Mouse (Mus musculus): ENCODE measurements around the gene Herpud1. TPM values are rescaled to one million over a fixed set of nuclear protein-coding genes. Genes with fewer than 3 reads are reported as not detected.
A peak's percentile ranks its signal among the peaks of the same experiment; 100 is the strongest.

Herpud1 gene
- polyA plus RNA-seq (2016; fragmentation: Nextera tagmentation; extraction: Ambion mirVana): 52.4 and 54.0 TPM in 2 replicates

DNA sequence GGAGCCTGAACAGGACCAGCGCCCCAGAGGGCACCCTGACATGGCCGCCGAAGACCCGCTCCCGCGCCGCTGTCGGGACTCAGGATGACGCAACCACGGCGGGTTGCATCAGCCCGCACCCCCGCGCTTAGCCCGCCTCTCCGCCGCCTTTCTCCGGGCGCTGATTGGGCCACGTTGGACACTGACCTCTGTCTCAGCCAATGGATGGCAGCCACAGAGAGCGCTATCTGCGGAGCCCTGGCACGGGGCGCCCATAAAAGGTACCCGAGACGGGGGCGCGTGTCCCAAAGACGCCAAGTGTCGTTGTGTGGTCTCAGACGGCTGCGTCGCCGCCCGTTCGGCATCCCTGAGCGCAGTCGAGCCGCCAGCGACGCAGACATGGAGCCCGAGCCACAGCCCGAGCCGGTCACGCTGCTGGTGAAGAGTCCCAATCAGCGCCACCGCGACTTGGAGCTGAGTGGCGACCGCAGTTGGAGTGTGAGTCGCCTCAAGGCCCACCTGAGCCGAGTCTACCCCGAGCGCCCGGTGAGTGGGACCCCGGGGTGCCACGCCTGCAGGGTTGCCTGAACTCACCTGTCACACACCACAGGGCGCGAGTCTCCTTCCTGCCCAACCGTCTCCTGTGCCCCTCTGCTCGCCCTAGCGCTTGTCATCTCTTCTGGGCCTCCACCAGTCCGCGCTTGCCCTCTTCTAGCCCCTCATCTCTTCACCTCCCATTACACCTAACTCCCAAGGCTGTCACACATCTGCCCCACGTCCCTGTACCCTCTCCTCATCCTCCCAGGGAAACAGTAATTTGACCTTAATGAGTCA is at the start of gene Herpud1:
Gene Herpud1 (plus strand): TSS at position 225 of the 813 bp plus-strand sequence.
- Histone ChIP-seq H3K4me3 (peak within 1 kb of the TSS; percentile 88), H3K36me3 (peaks cover 23% of the 10 kb centered on the region), H3K9me3 (replicated peaks) (no peaks in the 10 kb centered on the region), H3K4me1 (peaks cover 19% of the 10 kb centered on the region), H3K27me3 (ENCODE audit: low read depth, poor library complexity, severe bottlenecking) (no peaks in the 10 kb centered on the region), H3K27ac (peak within 1 kb of the TSS; percentile 97)
- DNase-seq (ENCODE audit: low spot score): peak; percentile 95
- WGBS: under 1% methylated on average over 65 of the region's 65 CpGs

DNA sequence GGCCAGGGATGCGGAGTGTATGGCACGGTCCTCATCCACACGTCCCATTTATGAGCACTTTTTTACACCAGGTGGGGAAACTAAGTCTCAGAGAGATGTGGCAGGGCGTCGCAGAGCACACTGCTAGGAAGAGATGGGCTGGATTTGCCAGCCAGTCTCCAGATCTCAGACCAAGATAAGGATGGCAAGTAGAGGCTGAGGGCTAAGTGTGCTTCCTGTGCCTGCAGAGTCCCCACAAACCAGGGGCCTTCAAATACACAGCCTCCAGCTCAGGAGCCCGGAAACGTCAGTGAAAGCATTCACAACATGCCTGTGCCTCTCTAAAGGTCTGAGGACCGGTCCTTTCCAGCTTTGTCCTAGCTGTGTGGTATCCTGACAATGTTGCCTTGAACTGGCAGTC is 48.7 kb upstream of the Herpud1 start:
- 85% methylated on average over 8 of the region's 8 CpGs for WGBS
- Histone ChIP-seq H3K27me3 (ENCODE audit: low read depth, poor library complexity, severe bottlenecking) (no peaks in the 10 kb centered on the region), H3K27ac (no peak overlapping the region), H3K4me3 (no peak overlapping the region), H3K4me1 (no peaks in the 10 kb centered on the region), H3K9me3 (replicated peaks) (no peaks in the 10 kb centered on the region), H3K36me3 (no peaks in the 10 kb centered on the region)
- DNase-seq (ENCODE audit: low spot score): no peak

DNA sequence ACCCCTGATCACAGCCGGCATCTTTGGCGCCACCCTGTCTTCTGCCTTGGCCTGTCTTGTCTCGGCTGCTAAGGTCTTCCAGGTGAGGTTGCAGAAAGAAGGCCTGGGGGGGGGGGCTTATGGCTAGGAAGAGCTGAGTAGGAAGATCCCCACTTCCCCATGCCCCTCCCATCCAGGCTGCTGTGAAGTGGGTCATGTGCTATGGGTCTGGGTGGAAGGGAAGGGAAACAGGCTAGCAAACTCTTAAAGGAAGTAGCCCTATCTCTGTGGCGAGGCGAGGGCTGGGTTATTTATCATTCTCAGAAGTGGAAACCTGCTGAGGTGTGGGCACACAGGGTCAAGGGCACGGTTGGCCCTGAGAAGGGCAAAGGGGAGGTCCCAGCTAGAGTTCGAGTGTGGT is 45.4 kb upstream of the Herpud1 start:
- Histone ChIP-seq H3K4me1 (no peaks in the 10 kb centered on the region), H3K9me3 (replicated peaks) (no peaks in the 10 kb centered on the region), H3K36me3 (no peaks in the 10 kb centered on the region), H3K4me3 (no peak overlapping the region), H3K27ac (no peak overlapping the region), H3K27me3 (ENCODE audit: low read depth, poor library complexity, severe bottlenecking) (no peaks in the 10 kb centered on the region)
- no peak for DNase-seq (ENCODE audit: low spot score)
- 85% methylated on average over 7 of the region's 7 CpGs for WGBS

DNA sequence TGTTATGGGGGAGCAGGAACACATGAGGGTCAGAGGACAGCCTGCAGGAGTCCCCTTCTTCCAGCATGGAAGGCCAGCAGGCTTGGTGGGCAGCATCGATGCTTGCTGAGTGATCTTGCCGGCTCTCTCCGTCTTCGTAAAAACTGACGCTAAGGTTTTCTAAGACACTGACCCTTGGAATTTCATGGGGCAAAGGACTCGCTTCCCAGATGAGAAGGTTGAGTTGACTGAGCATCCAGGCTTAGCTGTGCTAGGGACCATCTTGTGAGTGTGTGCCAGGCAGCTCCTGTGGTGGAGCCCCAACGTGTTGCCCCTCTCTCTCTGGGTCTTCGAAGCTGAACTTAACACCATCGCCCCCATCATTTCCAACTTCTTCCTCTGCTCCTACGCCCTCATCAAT is 43.5 kb upstream of the Herpud1 start:
- 89% methylated on average over 10 of the region's 10 CpGs for whole genome bisulfite sequencing
- no peaks in the 10 kb centered on the region for H3K9me3 ChIP-seq (replicated peaks)
- no peak overlapping the region for H3K27ac ChIP-seq
- no peak for DNase-seq (ENCODE audit: low spot score)
- no peaks in the 10 kb centered on the region for H3K4me1 ChIP-seq
- H3K36me3 ChIP-seq: no peaks in the 10 kb centered on the region
- no peak overlapping the region for H3K4me3 ChIP-seq
- H3K27me3 ChIP-seq (ENCODE audit: low read depth, poor library complexity, severe bottlenecking): no peaks in the 10 kb centered on the region

DNA sequence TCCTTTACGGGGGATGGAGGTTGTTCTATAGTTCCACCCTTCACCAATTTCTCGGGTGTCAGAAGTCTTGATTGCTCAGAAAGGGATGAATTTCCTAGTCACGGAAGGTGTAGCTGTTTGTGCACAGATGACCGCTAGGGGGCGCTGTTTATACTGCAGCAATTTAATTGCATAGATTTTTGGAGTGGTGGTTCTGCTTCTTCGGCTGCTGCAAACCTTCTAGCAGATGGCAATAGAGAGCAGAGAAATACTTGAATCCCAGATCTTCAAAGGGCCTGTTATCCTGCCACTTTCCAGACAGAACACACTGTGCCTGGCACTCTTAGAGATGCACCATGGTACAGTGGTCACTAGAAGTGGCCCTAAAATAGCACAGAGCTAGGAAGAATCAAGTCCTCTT is 42.9 kb upstream of the Herpud1 start:
- H3K4me1 ChIP-seq: no peaks in the 10 kb centered on the region
- 19% methylated on average over 6 of the region's 6 CpGs for WGBS
- no peaks in the 10 kb centered on the region for H3K36me3 ChIP-seq
- H3K9me3 ChIP-seq (replicated peaks): no peaks in the 10 kb centered on the region
- no peaks in the 10 kb centered on the region for H3K27me3 ChIP-seq (ENCODE audit: low read depth, poor library complexity, severe bottlenecking)
- H3K27ac ChIP-seq: no peak overlapping the region
- peak; percentile 84 for DNase-seq (ENCODE audit: low spot score)
- H3K4me3 ChIP-seq: no peak overlapping the region

DNA sequence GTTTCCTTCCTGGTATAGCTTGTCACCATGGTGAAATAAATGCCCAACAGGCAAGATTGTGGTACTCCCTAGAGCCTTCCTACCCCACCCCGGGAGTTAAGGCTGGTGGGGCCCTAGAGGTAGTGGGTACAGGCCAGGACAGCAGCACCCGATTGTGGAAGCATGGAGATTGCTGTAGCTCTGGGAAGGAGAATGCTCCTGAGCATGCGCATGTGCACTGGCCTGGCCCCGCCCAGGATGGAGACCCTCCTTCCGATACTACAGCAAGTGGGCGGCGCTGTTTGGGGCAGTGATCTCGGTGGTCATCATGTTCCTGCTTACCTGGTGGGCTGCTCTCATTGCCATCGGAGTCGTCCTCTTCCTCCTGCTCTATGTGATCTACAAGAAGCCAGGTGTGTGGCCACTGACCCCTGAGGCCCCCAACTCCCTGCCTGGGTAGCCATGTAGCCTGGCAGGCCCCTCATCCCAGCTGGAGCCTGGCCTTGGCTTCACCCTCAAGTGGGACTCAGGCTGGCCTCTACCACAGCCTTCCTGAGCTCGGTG is 42.4 kb upstream of the Herpud1 start:
- DNase-seq (ENCODE audit: low spot score): no peak
- H3K4me3 ChIP-seq: no peak overlapping the region
- H3K9me3 ChIP-seq (replicated peaks): no peaks in the 10 kb centered on the region
- no peaks in the 10 kb centered on the region for H3K27me3 ChIP-seq (ENCODE audit: low read depth, poor library complexity, severe bottlenecking)
- no peaks in the 10 kb centered on the region for H3K4me1 ChIP-seq
- no peak overlapping the region for H3K27ac ChIP-seq
- no peaks in the 10 kb centered on the region for H3K36me3 ChIP-seq
- 75% methylated on average over 11 of the region's 11 CpGs for WGBS

DNA sequence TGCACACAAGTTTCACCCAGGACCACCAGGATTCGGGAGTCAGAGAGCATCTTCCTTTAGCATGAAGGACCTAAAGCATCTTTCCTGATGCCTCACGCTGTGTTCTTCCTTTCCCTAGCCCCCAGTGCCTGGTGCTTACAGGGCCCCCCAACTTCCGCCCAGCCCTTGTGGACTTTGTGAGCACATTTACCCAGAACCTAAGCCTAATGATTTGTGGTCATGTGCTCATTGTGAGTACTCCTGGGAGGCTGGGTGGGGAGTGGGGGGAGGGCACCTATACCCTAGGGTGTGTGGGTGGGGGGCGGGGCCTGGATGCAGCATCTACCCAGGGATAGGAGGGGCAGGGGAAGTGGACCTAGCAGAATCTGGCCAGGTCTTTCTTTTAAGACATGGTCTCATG is 40.6 kb upstream of the Herpud1 start:
- Histone ChIP-seq H3K36me3 (no peaks in the 10 kb centered on the region), H3K4me3 (no peak overlapping the region), H3K4me1 (no peaks in the 10 kb centered on the region), H3K9me3 (replicated peaks) (no peaks in the 10 kb centered on the region), H3K27ac (no peak overlapping the region), H3K27me3 (ENCODE audit: low read depth, poor library complexity, severe bottlenecking) (no peaks in the 10 kb centered on the region)
- DNase-seq (ENCODE audit: low spot score): no peak
- 90% methylated on average over 4 of the region's 4 CpGs for WGBS

DNA sequence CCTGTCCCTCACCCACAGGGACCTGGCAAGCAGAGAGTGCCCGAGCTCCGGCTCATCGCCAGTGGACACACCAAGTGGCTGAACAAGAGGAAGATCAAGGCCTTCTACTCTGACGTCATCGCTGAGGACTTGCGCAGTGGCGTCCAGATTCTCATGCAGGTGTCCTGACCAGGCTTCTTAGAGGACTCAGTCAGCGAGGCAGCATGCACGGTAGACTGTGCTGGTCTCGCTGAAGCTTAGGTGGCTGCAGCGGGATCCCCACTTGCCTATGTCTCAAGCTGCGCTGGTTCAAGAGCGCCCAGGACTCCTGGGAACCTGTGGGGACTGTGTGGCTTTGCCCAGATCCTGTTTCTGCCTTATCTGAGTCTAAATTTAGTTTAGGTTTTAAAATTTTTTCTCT is 40.0 kb upstream of the Herpud1 start:
- WGBS: 92% methylated on average over 13 of the region's 13 CpGs
- Histone ChIP-seq H3K27me3 (ENCODE audit: low read depth, poor library complexity, severe bottlenecking) (no peaks in the 10 kb centered on the region), H3K4me3 (no peak overlapping the region), H3K36me3 (no peaks in the 10 kb centered on the region), H3K4me1 (no peaks in the 10 kb centered on the region), H3K27ac (no peak overlapping the region), H3K9me3 (replicated peaks) (no peaks in the 10 kb centered on the region)
- DNase-seq (ENCODE audit: low spot score): no peak

DNA sequence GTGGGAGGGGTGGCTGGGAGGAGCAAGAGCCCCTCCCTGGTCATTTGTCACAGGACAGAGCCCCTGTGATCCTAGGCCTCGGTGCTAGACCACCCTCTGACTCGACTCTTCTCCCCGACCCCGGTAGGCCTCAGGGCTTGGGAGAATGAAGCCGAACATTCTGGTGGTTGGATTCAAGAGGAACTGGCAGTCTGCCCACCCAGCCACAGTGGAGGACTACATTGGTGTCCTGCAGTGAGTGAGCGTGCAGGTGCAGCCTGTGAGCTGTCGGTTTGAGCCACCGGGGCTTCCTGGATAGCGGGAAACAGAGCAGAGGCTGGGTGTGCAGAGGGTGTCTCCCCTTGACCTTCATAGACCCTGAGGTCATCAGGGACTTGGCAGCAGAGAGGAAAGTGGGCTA is 37.8 kb upstream of the Herpud1 start:
- no peak for DNase-seq (ENCODE audit: low spot score)
- H3K27me3 ChIP-seq (ENCODE audit: low read depth, poor library complexity, severe bottlenecking): no peaks in the 10 kb centered on the region

DNA sequence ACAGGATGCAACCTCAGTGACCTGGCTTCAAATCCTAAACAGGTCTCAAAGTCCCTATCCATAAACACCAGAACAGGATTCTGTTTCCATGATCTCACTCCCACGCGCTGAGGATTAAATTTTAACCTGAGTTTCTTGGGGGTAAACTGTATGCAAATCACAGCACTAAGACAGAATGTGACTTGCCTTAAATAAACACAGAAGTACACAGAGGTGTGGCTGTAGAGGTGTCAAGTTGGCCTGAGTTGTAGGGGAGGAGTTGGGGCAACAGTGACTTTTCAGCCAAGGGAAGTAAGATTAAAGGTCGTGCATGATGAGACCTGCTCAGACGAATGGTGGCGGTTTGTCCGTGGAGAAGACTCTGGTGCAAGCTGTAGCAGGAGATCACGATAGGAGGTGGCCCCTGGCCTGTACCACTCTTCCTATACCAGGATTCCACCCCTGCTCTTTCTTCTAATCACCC is 32.1 kb upstream of the Herpud1 start:
- no peak overlapping the region for H3K27ac ChIP-seq
- H3K27me3 ChIP-seq (ENCODE audit: low read depth, poor library complexity, severe bottlenecking): no peaks in the 10 kb centered on the region
- H3K9me3 ChIP-seq (replicated peaks): no peaks in the 10 kb centered on the region
- no peaks in the 10 kb centered on the region for H3K4me1 ChIP-seq
- WGBS: 80% methylated on average over 7 of the region's 7 CpGs
- no peak for DNase-seq (ENCODE audit: low spot score)
- H3K36me3 ChIP-seq: no peaks in the 10 kb centered on the region
- H3K4me3 ChIP-seq: no peak overlapping the region

More for the DNA sequence above, 37.8 kb upstream of the Herpud1 start:
- Histone ChIP-seq H3K36me3 (no peaks in the 10 kb centered on the region), H3K9me3 (replicated peaks) (no peaks in the 10 kb centered on the region), H3K4me3 (no peak overlapping the region), H3K27ac (no peak overlapping the region), H3K4me1 (no peaks in the 10 kb centered on the region)
- WGBS: 65% methylated on average over 9 of the region's 9 CpGs

DNA sequence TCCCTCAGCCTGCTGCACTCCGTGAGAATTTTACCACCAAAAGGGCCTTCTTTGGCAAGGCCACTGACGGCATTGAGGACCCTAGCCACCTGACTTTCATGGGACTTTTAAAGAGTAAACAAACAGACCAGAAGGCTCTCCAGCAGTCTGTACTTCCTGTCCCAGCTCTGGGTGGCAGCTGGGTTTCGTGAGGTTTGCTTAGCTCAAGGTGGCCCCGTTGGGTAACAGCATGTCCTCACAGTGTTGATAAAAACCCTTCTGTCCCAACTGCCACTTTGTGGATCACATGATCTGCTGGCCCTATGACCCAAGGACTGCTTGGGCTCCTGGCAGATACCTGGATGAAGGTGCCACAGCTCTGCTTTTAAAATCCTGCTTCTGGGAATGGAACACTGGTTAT is 31.7 kb upstream of the Herpud1 start:
- no peak for DNase-seq (ENCODE audit: low spot score)
- H3K27me3 ChIP-seq (ENCODE audit: low read depth, poor library complexity, severe bottlenecking): no peaks in the 10 kb centered on the region
- H3K4me3 ChIP-seq: no peak overlapping the region
- 73% methylated on average over 4 of the region's 4 CpGs for WGBS
- no peaks in the 10 kb centered on the region for H3K36me3 ChIP-seq
- no peak overlapping the region for H3K27ac ChIP-seq
- no peaks in the 10 kb centered on the region for H3K9me3 ChIP-seq (replicated peaks)
- H3K4me1 ChIP-seq: no peaks in the 10 kb centered on the region

DNA sequence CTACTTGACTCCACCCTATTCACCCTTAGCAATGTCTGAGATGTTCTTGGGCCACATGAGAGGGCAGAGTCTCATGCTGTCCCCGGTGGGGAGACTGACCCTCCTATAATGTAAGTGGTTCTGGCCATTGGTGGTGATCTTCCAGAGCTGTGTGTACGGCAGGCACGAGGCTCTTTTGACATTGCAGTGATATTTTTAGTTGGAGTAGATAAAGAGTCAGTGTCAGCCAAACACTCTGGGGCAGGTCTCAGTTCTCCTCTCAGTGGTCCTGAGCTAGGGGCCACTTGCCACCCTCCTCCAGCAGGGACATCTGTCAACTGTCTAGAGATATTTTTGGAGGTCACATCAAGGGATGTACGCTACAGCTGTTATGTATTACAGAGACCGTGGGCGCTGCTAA is 29.0 kb upstream of the Herpud1 start:
- DNase-seq (ENCODE audit: low spot score): no peak
- WGBS: 81% methylated on average over 6 of the region's 6 CpGs
- Histone ChIP-seq H3K4me1 (no peaks in the 10 kb centered on the region), H3K36me3 (no peaks in the 10 kb centered on the region), H3K9me3 (replicated peaks) (no peaks in the 10 kb centered on the region), H3K27me3 (ENCODE audit: low read depth, poor library complexity, severe bottlenecking) (no peaks in the 10 kb centered on the region), H3K27ac (no peak overlapping the region), H3K4me3 (no peak overlapping the region)

DNA sequence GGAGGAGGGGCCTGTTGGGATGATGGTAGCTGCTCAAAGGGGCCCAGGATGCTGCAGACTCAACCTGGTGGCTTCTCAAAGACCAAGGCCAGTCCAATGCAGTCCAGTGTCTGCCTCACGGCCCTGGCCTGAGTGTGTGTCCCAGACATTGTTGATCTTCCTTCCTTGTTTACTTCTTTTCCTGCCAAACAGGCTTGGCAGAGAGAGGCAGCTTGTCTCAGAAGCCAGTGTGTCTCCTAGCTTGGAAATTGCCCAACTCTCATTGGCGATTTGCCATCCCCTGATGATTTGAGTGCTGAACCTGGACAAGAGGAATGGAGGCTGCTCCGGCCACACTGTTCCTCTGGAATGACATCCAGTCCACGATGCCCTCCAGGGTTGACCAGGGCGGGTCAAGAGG is 27.7 kb upstream of the Herpud1 start:
- no peaks in the 10 kb centered on the region for H3K9me3 ChIP-seq (replicated peaks)
- H3K36me3 ChIP-seq: no peaks in the 10 kb centered on the region
- H3K4me1 ChIP-seq: peaks cover 8% of the 10 kb centered on the region; the same call in 1 of the 2 replicates
- WGBS: 82% methylated on average over 5 of the region's 5 CpGs
- H3K4me3 ChIP-seq: no peak overlapping the region
- H3K27ac ChIP-seq: no peak overlapping the region
- no peak for DNase-seq (ENCODE audit: low spot score)
- no peaks in the 10 kb centered on the region for H3K27me3 ChIP-seq (ENCODE audit: low read depth, poor library complexity, severe bottlenecking)

Data from limb, embryonic 10.5 days (tissue).